Mouse (Mus musculus) testis, adult 2 months (tissue): Measurements from ENCODE around the gene Thrap3.

Experiments used
- CTCF ChIP-seq: fragments of 200-500 bp; IDR thresholded peaks from 2 replicates; pipeline ENCODE4 v1.5.1; 2012; ENCODE audit warnings: low read depth, mild to moderate bottlenecking, inconsistent platforms, low read length, moderate library complexity; ENCODE audit not compliant: control insufficient read depth, insufficient read depth, insufficient replicate concordance
- POLR2A ChIP-seq: fragments of 200-500 bp; IDR thresholded peaks from 2 replicates; pipeline ENCODE4 v1.6.1; 2012; ENCODE audit warnings: low read depth, mild to moderate bottlenecking, inconsistent platforms, low read length, moderate library complexity; ENCODE audit not compliant: control insufficient read depth

GRCm38 (mm10) chr4:126163685-126164084 is 38.9 kb downstream of the Thrap3 start:
- no peak for TF ChIP-seq CTCF
- TF ChIP-seq POLR2A: no peak
